Mouse (Mus musculus) stomach, postnatal 0 days (tissue): ENCODE results near the gene Slamf7.

Experiments
- CTCF ChIP-seq: IDR thresholded peaks from 2 replicates; pipeline ENCODE4 v1.5.1; 2016; ENCODE audit warnings: antibody characterized with exemption, low read depth, mild to moderate bottlenecking, moderate library complexity
- EP300 ChIP-seq: optimal IDR thresholded peaks from 2 replicates; pipeline ENCODE3; 2016; ENCODE audit warnings: antibody characterized with exemption

DNA sequence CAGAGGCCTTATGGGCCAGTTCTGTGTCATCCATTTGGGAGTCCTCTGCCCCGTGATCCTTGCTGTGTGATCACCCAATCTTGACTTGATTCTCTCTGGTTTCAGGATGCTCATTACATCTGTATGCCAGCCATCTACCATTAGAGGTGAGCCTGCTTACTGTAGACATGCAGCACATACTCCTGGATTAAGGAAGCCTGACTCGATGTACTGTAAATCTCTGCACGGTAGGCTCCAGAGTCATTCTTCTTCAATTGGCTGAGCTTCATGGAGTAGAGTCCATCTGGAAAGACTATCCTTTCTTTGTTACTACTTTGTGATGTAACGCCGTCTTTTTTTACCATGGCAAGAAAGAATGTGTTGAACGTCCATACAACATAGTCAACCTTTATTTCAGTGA, 12.0 kb downstream of the Slamf7 start:
- TF ChIP-seq CTCF (no peak), EP300 (no peak)
